Mouse (Mus musculus): ENCODE data around the gene AI182371. TPM values are rescaled to one million over a fixed set of nuclear protein-coding genes. Genes with fewer than 3 reads are reported as not detected.

AI182371 gene
- total RNA-seq, 2 experiments from 2014 or later, result 18.0 to 41.6 TPM

DNA sequence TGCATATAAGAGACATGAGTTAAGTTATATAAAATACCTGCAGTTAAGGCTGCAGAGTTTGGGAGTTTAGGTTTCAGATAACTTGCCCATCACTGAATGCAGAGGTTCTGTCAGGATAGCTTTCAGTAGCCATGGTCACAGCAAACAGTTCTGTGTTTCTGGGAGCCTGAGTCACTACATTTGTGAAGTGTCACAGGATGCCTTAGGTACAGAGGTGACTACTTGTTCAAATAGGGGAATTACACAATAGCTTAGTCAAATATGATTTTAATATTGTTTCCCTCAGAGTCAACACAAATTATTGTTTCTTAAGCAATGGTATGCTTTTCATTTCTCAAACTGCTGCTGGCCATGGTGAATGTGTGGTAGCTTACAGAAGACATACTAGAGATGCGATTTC, 32.2 kb downstream of the AI182371 start:
- DNase-seq, result no peak

DNA sequence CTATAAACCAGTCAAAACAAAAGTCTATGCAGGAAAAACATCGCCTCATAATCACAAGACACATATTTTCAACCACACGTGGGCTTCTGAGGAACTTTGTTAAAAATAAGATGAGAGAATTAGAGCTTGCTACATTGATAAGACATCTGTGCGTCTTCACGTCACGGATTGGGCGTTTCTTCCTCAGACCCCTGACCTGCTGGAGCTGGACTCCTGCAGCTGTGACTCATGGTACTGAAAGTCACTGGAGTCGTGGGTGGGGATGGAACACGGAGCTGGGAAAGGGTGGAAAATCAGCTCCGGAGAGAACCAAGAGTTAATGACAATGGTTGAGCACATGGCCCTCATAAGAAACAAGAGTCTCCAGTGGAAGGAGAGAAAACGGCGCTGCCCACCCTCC, 34.2 kb downstream of the AI182371 start:
- no peak for DNase-seq

DNA sequence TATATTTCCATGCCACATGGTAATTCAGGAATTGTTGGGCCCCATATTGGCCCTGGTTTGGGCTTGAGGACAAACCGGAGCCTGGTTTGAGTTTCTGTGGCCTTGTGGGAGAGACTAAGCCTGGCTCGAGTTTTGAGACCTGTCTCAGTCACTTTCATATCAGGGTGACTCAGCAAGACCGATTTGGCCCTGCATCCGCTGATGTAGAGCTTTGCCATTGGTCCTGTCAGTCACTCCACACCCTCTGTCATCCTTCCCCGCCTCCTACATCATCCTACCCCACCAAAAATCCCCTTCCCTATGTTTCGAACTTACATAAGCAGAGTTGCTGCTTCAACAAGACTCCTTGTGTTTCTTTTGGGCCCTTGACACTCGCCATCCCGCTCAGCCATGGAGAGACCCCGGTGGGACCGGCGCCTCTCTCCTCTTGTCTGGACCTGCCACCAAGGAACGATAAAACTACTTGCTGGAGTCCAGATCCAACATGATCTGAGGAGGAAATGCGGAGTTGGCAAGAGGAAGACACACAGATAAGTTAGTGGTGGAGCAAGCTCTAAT, 34.7 kb downstream of the AI182371 start:
- DNase-seq, result no peak

DNA sequence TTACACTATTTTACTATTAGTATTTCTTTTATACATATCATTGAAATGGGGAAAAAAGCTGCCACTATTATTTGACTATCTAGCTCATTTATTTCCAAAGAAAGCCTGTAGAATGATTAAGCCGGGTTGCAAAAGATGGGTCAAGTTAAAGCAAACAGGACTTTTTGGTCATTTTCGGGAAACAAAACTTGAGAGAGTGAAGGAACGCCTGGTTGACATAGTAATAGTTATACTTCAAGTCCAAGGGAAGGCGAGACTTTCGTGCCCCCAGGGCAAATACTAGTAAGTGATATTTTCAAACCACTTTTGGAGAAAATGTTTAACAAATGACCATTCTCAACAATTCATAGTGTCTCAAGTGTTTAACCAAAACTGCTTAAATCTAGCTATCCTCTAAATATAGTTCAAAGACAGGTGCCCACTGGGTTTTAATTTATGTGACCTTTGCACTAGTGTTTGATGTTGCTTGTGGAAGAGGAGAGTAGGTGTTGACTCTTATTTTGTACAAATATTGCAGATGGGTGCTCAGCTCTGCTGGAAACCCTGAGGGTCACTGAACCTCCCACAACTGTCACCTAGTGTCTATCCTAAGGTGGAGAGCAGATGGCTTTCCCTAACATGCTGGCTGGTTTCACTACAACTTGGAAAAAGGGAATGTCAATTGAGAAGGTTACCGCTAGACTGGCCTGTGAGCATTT, 37.9 kb downstream of the AI182371 start:
- DNase-seq, result no peak

DNA sequence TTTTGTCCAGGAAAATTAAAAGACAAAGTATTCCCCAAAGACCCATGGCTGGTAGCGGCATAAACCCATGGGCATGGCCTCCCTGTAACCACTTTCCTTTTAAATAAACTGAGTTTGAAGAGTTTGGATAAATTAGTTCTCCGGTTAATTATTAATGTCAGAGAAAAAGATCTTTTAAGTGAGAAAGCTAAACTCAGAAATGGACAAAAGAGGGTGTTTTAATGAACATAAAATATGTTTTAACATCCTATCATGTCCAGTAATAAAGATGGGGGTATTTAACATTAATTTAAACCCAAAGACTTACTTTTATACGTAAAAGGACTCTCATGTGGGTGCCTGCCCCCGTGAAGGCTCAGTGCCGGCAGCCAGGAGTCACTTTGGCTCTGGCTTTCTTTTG, 40.0 kb downstream of the AI182371 start, which contains the start of gene Hc:
TSS of gene Hc (minus strand) at position 101 of the 400 bp plus-strand sequence.
- DNase-seq, result no peak

DNA sequence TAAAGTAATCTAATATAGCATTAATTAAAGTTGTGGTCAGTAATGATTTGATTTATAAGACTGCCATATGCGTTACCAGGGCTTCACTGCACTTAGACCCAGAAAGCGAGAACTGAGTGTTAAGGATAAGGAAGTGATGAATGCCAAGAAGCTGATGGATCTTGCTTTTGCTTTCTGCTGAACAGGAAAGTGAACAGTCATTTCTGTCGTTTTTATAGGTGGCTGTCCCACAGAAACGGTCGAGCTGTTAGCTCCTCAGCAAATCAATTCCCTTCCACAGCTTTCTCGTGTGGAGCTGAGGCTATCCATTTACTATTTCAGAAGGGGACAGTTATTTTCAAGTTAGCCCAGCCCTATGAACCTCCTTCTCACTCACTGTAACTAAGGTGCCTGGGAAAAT, 40.4 kb downstream of the AI182371 start:
- no peak for DNase-seq

DNA sequence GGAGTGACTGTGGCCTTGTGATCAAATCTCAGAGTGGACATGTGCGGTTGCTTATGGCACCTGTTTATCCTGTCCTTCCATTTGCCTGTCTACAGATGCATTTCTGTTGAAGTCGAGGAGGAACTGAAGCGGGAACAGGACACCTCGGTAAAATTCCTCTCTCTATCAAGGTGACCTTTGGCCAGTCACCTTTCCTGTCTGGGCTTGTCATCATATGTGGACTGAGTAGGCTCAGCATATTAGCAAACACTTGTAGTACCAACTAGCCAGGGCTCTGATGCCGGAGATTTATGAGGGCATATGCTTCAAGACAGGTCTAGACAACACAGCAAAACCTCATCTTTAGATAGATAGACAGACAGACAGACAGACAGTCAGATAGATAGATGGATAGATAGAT, 41.1 kb downstream of the AI182371 start:
- no peak for DNase-seq

DNA sequence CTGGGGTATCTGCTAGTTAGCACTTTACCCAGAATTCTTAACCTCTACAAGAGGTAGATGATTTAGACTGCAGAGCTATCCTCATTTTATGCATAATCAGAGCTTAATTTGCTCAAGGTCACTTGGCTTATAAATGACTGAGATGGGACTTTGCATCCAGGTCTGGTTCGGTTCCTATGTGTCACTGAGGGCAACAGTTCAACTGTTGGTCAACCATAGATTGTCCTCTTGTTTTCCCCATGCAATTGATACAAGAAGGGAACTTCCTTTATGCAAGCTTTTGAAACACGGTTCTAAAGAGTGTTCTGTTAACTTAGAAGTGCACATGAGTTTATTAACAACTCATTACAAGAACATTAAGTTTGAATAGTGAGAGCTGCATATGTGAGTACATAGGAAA, 43.0 kb downstream of the AI182371 start:
- DNase-seq, result no peak

DNA sequence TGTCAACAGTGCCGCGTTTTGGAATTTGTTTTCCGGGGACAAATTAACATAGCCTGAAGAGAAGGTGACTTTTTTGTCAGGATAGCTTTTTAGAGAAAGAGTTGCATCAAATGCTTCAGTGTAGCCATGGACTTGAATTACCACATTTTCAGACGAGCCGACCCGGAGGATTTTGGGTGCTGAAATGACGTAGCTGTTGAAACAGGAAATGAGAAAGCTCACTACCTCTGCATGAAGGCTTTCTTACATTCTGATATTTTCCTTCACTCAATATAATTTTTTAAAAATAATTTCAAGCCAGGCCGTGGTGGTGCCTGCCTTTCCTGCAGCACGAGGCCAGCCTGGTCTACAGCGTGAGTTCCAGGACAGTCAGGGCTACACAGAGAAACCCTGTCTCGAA, 44.1 kb downstream of the AI182371 start:
- DNase-seq, result no peak

DNA sequence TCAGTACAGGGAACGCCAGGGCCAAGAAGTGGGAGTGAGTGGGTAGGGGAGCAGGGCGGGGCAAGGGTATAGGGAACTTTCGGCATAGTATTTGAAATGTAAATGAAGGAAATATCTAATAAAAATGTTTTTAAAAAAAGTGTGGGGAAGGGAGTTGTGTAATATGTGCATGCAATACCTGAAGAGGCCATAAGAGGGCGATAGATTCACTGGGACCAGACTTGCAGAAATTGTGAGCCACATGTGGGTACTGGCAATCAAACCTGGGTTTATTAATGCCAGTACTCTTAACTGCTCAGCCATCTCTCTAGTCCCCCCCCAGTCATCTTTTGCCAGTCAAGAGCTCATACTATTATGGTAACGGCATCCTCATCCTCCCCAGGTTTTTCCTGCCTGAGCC, 52.5 kb downstream of the AI182371 start:
- peak; percentile 39 for DNase-seq

DNA sequence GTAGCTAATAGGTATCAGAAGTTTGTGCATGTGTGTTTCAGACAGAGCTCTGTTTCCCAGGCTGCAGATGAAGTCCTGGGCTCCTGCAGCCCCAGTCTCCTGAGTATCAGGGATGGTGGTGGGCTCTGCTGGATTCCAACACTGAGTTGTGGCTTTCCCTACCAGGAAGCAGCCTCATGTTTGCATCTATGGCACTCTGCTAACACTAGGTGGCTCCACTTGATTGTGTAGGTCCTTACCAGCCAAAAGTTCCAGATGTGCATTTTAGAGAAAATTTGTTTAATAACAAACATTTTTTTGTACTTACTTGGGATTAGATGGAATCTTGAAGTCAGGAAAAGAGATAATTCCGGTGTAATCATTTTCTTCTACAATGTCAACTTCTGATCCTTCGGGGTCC, 56.4 kb downstream of the AI182371 start:
- peak; percentile 22 for DNase-seq

DNA sequence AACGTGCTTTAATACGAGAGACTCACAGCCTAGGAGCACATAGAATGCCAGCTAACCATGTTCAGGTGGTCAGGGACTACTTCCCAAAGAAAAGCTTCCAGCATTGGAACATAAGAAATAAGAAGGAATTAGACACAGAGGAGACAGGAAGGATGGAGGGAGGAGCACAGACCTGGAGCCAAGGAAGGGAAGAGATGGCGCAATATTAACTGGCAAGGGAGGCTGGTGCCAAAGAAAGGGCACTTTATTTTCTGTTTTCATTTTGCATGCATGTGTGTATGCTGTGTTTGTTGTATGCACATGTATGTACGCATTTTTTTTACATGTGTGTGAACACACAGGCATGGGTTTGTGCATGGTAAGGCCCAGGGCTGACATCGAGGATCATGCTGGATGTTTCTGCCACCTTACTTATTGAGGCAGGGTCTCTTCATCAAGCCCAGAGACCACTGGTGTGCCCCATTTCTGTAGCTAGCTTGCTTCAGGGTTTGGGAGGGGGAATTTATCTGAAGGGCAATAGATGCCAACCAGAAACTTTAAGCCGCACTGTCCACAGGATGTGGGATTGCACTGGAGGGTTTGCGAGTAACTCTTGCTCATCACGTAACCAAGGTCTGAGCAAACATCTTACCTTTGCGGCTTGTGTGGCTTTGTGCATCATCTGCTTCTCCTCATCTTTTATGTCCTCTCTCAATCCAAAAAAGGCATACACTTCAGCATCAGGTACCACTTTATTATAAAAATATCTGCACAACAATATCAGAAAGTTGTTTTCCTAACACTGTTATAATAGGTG, 62.6 kb downstream of the AI182371 start:
- DNase-seq, result no peak

Other genes starting within 250 kb of the AI182371 start
- gene Cutal, start 227.1 kb downstream of the AI182371 start, total RNA-seq (2021), result 10 to 100 TPM in 1 of 2 experiments, 1 to 10 TPM in 1; 4.1 to 11.1 TPM
- 10 to 100 TPM; 29.7 to 38.5 TPM for gene Psmd5, start 226.6 kb downstream of the AI182371 start, total RNA-seq (2021)
- 1 to 10 TPM; 5.8 to 7.6 TPM for gene Phf19, start 187.5 kb downstream of the AI182371 start, total RNA-seq (2021)
- 1 to 10 TPM; 3.5 to 3.7 TPM for gene Traf1, start 139.8 kb downstream of the AI182371 start, total RNA-seq (2021)
- 10 to 100 TPM; 36.3 to 64.6 TPM for gene Hc, start 40.1 kb downstream of the AI182371 start, total RNA-seq (2021)
- 10 to 100 TPM; 12.6 to 22.7 TPM for gene Cntrl, start 7.9 kb upstream of the AI182371 start, total RNA-seq (2021)
- 100 to 1,000 TPM; 172 to 185 TPM for gene Rab14, start 99.6 kb upstream of the AI182371 start, total RNA-seq (2021)
- gene Gsn, start 154.8 kb upstream of the AI182371 start, total RNA-seq (2021), result 100 to 1,000 TPM; 161 to 192 TPM
- gene Stom, start 235.4 kb upstream of the AI182371 start, total RNA-seq (2021), result 10 to 100 TPM; 69.7 to 83.4 TPM